Comparison of ENCODE assay signal across 24 mouse cellular contexts in the genomic region with DNA sequence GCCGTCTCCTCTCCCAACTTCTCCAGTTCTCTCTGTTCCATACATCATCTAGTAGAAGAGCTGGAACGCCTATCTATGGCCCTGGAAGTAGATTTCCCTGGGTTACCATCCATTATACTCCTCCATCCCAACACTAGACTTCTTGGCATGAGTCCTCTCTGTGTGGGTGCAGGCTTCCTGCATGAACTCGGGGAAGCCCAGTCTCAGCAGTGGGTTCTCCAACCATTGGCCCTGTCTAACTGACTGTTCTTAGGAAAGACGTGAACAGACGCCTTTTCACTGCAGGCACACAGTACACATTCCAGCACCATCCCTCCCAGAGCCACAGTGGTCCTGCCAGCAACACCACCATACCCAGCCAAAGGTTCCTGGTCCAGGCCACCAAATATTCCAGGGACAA. TPM values are rescaled to one million over a fixed set of nuclear protein-coding genes. Genes with fewer than 3 reads are reported as not detected.
A peak's percentile ranks its signal among the peaks of the same experiment; 100 is the strongest.
DNase-seq lines count a peak whose midpoint lies in the region; ATAC-seq and TF ChIP-seq lines count a peak whose summit lies in the region.
"Had no signal": no experiment of that assay in that cellular context is flagged by ENCODE, and none has a peak within 500 bp of the region (broad histone marks: within the 10 kb centered on the region; RNA-seq: fewer than 3 reads in every experiment).

No protein-coding gene starts in this region.

- H3K4me3 ChIP-seq in heart, embryonic 16.5 days (ENCODE audit: low read length), result no peak overlapping the region
- no peak overlapping the region for H3K4me3 ChIP-seq in heart, adult 2 months
- H3K4me3 ChIP-seq: embryonic facial prominence, embryonic 12.5 days; embryonic facial prominence, embryonic 15.5 days; heart, embryonic 10.5 days; hindbrain, embryonic 12.5 days; hindbrain, embryonic 15.5 days had no signal

- intact Hi-C loops in heart, postnatal 36 days (cut with DNase I), result no loop called here
- intact Hi-C loops in heart, adult 2 months (cut with DNase I), result no loop called here

- 0 out of 2 replicates have a peak, but pooled peaks cover 4% of the 10 kb centered on the region for H3K36me3 ChIP-seq in heart, embryonic 16.5 days (ENCODE audit: control insufficient read depth, insufficient read depth)
- peaks cover 33% of the 10 kb centered on the region for H3K36me3 ChIP-seq in heart, adult 2 months (ENCODE audit: control insufficient read depth, insufficient read depth, low read length)
- H3K36me3 ChIP-seq: embryonic facial prominence, embryonic 12.5 days; embryonic facial prominence, embryonic 15.5 days; heart, embryonic 10.5 days; hindbrain, embryonic 12.5 days; hindbrain, embryonic 15.5 days had no signal

- ATAC-seq in heart, embryonic 16.5 days (replicated peaks; ENCODE audit: extremely low read depth, insufficient read depth, low FRiP score), result no peak
- ATAC-seq: CD4-positive, CD25-positive, alpha-beta regulatory T cell, adult 4 months; forebrain, embryonic 14.5 days; forebrain, postnatal 0 days; intestine, postnatal 0 days had no signal

- DNase-seq in heart, adult 11 months, result peak; percentile 89
- no peak for DNase-seq in heart, postnatal 36 days
- DNase-seq in heart, adult 2 months, result no peak
- peak; percentile 13 for DNase-seq in urinary bladder, adult 2 months (ENCODE audit: low spot score)
- DNase-seq in urinary bladder, postnatal 4 days (ENCODE audit: low spot score in 2 of 2), result no peak
- DNase-seq: adrenal gland, adult 2 months; adrenal gland, postnatal 14 days; cerebellum, adult 2 months; cerebellum, adult 9-11 months; cerebellum, postnatal 25 days; forebrain, postnatal 0 days; gastrocnemius, postnatal 10 days; gastrocnemius, postnatal 36 days; heart, postnatal 14 days; kidney, adult 2 months had no signal

- H3K79me2 ChIP-seq in heart, adult 2 months (replicated peaks; ENCODE audit: control insufficient read depth, insufficient read depth, low read length), result peaks cover 2% of the 10 kb centered on the region

- H3K9ac ChIP-seq in heart, embryonic 16.5 days (ENCODE audit: low read length), result no peak overlapping the region
- no peak overlapping the region for H3K9ac ChIP-seq in heart, adult 2 months (ENCODE audit: low read depth, low read length)
- H3K9ac ChIP-seq: embryonic facial prominence, embryonic 12.5 days; embryonic facial prominence, embryonic 15.5 days; forebrain, postnatal 0 days; hindbrain, embryonic 12.5 days; hindbrain, embryonic 15.5 days had no signal

- H3K4me2 ChIP-seq in heart, embryonic 16.5 days (ENCODE audit: low read depth, low read length), result no peak overlapping the region
- H3K4me2 ChIP-seq: embryonic facial prominence, embryonic 12.5 days; embryonic facial prominence, embryonic 15.5 days; hindbrain, embryonic 12.5 days; hindbrain, embryonic 15.5 days had no signal

- no peaks in the 10 kb centered on the region for H3K27me3 ChIP-seq in heart, embryonic 16.5 days (ENCODE audit: control insufficient read depth, insufficient read depth, low read length)
- H3K27me3 ChIP-seq in heart, adult 2 months (ENCODE audit: control insufficient read depth, insufficient read depth, low read length), result no peaks in the 10 kb centered on the region
- H3K27me3 ChIP-seq: embryonic facial prominence, embryonic 12.5 days; embryonic facial prominence, embryonic 15.5 days; hindbrain, embryonic 12.5 days; hindbrain, embryonic 15.5 days had no signal

- H3K9me3 ChIP-seq in heart, embryonic 16.5 days (replicated peaks; ENCODE audit: control insufficient read depth, low read length), result no peaks in the 10 kb centered on the region
- H3K9me3 ChIP-seq: embryonic facial prominence, embryonic 12.5 days; embryonic facial prominence, embryonic 15.5 days; heart, embryonic 10.5 days; hindbrain, embryonic 12.5 days; hindbrain, embryonic 15.5 days had no signal

- peaks cover 61% of the 10 kb centered on the region for H3K4me1 ChIP-seq in heart, embryonic 16.5 days (ENCODE audit: control insufficient read depth, insufficient read depth, low read length)
- H3K4me1 ChIP-seq in heart, adult 2 months (ENCODE audit: control insufficient read depth, insufficient read depth, low read length), result peaks cover 42% of the 10 kb centered on the region
- H3K4me1 ChIP-seq: hindbrain, embryonic 12.5 days had no signal

- 67% methylated on average over 5 of the region's 5 CpGs for WGBS in heart, embryonic 16.5 days
- WGBS in heart, adult 2 months, result 34% methylated on average over 5 of the region's 5 CpGs

- H3K27ac ChIP-seq in heart, embryonic 16.5 days (ENCODE audit: low read length), result peak overlapping the region; percentile 85
- H3K27ac ChIP-seq in heart, adult 2 months, result no peak overlapping the region
- H3K27ac ChIP-seq: embryonic facial prominence, embryonic 12.5 days; embryonic facial prominence, embryonic 15.5 days; hindbrain, embryonic 12.5 days; hindbrain, embryonic 15.5 days had no signal

- TF ChIP-seq EP300 in heart, adult 2 months (IDR thresholded peaks at IDR 0.05; ENCODE audit: insufficient read depth, low read depth, low read length), result no peak

- TF ChIP-seq CTCF in heart, adult 2 months (IDR thresholded peaks at IDR 0.05), result no peak

- no peak for TF ChIP-seq POLR2A in heart, adult 2 months (IDR thresholded peaks at IDR 0.05; ENCODE audit: insufficient read depth, low read depth, low read length)

RNA-seq across cellular contexts. Expression of a gene that starts 11.8 kb away (rescaled TPM):
- total RNA-seq in heart, postnatal 36 days (2021), result 10 to 100 TPM; 65.0 to 67.0 TPM
- 42.1 and 51.9 TPM in 2 replicates for polyA plus RNA-seq in heart, embryonic 16.5 days (2015; fragmentation: Nextera tagmentation; extraction: Ambion mirVana)
- total RNA-seq in heart, adult 2 months (2021), result 10 to 100 TPM; 59.3 to 73.9 TPM
- 41.6 and 55.0 TPM in 2 replicates for polyA plus RNA-seq in heart, adult 2 months (2012; rRNA removed)
- 56.5 and 58.1 TPM in 2 replicates for polyA plus RNA-seq in urinary bladder, adult 2 months (2012; rRNA removed)

RNA-seq across cellular contexts. Expression of a gene that starts 29.4 kb away (rescaled TPM):
- total RNA-seq in heart, postnatal 36 days (2021), result 1 to 10 TPM; 3.4 to 4.1 TPM
- 3.2 and 4.9 TPM in 2 replicates for polyA plus RNA-seq in heart, embryonic 16.5 days (2015; fragmentation: Nextera tagmentation; extraction: Ambion mirVana)
- 1 to 10 TPM; 4.2 to 5.3 TPM for total RNA-seq in heart, adult 2 months (2021)
- polyA plus RNA-seq in heart, adult 2 months (2012; rRNA removed), result 4.9 and 5.9 TPM in 2 replicates
- 3.9 and 4.2 TPM in 2 replicates for polyA plus RNA-seq in urinary bladder, adult 2 months (2012; rRNA removed)

Comparison
In these comparisons a context has a peak if more than half of its experiments do, and no peak if none do; other contexts are left out.
1. DNase-seq: peak in heart, adult 11 months (single experiment) and urinary bladder, adult 2 months (single experiment); none in heart, postnatal 36 days (0 of 2), heart, adult 2 months (0 of 2) and urinary bladder, postnatal 4 days (0 of 2).